Mouse (Mus musculus): ENCODE measurements around the gene Atp6v1e1.
"Not testable (repeated sequence)": the region's sequence is repeated elsewhere in the genome, so short reads cannot be mapped to it uniquely, and the experiment has no call there.

Atp6v1e1 gene

DNA sequence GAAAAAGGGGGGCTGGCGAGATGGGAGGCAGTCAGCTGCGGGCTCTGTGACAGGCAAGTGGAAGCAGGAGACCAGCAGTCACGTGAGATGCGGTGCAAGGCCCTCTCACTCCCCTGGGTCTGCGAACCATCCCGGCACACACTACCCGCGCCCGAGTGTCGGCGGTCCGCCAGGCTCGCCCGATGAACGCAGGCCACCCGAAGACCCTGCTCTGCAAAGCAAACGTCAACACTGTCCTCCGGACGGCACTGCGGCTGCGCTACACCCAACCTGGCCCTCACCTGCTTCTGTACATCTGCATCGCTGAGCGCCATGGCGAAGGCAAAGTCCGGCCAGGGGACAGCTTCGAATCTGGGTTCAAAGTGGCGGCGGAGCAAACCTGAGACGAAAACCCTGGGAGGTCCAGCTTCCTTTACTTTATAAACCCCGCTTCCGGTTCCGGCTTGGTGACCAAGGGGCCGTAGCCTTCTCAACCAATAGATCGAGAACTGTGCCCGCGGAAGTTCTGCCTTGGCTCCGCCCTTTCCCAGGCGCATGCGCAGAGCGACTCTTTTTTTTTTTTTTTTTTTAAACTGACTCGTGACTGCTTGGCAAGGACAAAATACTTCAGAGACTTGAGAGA is at the start of gene Atp6v1e1:
TSS of gene Atp6v1e1 (minus strand) at position 487 of the 622 bp plus-strand sequence.
- peak; percentile 95 for DNase-seq

- DNase-seq, result no peak
These were observed 48.7 kb upstream of the Atp6v1e1 start for GRCm38 (mm10) chr6:120871286-120871685.

GRCm38 (mm10) chr6:120868824-120869223 is 46.2 kb upstream of the Atp6v1e1 start:
- no peak for DNase-seq

DNA sequence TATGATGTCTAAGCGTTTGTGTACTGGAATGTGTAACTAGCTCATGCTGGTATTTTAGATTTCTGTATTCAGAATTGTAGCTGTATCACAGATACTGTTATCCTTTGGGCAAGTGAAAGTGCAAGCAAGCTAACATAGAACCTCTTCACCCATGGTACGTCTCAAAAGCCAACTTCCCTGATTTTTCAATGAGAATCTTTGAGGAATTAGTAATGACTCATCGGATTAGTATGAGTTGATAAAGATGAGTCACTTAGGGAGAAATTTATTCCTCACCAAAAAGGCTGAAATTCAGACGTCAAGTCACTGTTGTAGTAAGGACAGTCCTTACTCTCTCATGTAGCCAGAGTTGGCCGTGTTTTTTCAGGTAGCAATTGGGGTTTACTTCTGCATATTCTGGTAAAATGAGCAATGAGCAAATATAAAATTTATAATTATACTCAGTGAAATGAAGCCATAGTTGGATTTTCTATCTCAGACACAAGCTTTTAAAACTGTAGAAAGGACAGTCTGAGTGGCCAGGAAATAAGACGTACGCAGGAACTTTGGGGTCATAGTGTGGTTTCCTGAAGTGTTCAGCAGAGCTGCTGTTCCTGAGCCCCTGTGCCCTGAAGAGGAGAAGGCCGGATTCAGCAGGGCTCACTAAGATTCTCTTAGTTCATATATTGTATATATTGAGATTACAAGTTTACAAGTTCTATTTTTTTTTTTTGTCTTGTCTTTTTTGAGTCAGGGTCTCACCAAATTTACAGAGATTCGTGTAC is 43.6 kb upstream of the Atp6v1e1 start:
- DNase-seq, result no peak

- DNase-seq, result no peak
These were observed 37.5 kb upstream of the Atp6v1e1 start for GRCm38 (mm10) chr6:120860079-120860478.

- DNase-seq, result peak; percentile 79
These were observed 35.7 kb upstream of the Atp6v1e1 start for GRCm38 (mm10) chr6:120858217-120858711.

DNA sequence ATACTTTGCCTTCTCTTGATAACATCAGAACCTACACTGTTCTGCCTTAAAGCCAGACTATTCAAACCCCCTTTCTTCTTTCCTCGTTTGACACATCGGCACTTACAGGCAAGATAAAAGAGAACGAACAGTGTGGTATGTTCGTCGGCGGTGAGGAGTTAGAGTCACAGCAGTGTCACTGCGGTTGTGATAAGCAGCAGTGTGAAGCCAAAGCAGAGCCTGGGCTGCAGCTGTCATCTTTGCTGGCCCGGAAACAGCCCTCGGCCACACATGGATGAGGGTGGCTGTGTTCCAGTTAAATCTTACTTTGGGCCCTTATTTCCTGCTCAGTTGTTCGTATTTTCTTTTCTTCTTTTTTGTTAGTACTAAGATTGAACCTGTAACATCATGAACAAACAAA is 31.8 kb upstream of the Atp6v1e1 start:
- DNase-seq, result no peak

DNA sequence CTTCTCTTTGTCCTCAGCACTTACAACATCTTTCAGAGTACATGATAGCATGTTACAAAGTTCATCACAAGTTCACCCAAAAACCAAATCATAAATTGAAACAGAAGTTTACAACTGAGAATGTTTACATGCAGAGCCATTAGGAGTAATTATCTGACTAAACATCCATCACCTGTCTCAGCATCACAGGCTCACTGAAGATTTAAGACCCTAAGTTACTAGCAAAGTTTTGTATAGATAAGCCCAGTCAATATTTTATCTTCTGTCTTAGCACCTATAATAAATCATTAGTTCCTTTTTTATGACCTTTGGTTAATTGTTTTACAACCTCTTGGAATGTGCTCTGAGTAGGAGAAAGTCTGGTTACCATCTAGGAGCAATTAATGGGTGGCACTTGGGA is 28.1 kb upstream of the Atp6v1e1 start:
- not testable (repeated sequence) for DNase-seq

DNA sequence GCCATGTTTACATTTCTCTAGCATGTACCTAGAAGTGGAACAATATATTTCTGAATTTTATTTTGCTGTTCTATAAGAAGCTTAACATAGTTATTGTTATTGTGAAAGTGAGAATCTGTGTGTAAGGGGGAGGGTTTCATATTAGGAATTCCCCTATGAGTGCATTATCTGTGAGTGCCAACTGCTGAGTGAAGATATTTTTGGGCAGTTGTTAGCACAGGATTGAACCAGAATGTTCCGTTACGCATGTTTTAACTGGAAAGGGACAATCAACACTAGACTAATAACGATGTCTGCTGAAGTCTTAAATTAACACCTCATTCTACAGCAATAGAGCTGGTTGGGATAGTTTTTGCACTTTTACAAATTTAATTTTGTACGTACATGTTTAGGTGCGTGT is 19.2 kb upstream of the Atp6v1e1 start:
- DNase-seq, result no peak

GRCm38 (mm10) chr6:120840258-120840657 is 17.7 kb upstream of the Atp6v1e1 start:
- no peak for DNase-seq

- DNase-seq, result no peak
These were observed 14.5 kb upstream of the Atp6v1e1 start for GRCm38 (mm10) chr6:120837152-120837530.

- no peak for DNase-seq
These were observed 14.0 kb upstream of the Atp6v1e1 start for GRCm38 (mm10) chr6:120836389-120837151.

GRCm38 (mm10) chr6:120835474-120836374 is 13.1 kb upstream of the Atp6v1e1 start, which contains the start of gene Bcl2l13:
Gene Bcl2l13 (plus strand): TSS chr6:120836212.
- DNase-seq, result peak; percentile 92

DNA sequence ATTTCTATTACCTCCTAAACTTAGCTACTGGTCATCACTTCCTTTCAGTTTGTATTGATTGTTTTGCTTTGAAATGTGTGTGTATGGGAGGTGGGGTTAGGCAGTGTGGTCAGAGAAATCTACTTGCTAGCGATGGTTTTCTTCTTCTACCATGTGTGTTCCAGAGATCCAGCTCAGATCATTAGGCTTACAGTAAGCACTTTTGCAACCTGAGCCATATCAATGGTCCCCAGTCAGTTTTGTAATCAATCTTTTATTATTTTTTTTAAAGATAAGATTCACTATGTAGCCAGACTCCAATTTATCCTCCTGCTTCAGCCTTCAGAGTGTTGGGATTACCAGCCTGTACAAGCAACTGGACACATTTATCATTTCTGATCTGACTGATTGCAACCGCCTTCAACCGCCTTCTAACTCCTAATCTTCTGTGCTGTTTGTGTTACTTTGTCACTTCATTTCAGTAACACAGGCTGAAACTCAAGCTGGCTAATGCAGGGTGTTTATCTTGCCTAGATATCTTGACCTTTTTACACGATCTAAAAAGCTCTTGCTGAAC is 12.3 kb upstream of the Atp6v1e1 start:
- DNase-seq, result no peak

GRCm38 (mm10) chr6:120832097-120832496 is 9.5 kb upstream of the Atp6v1e1 start:
- no peak for DNase-seq

GRCm38 (mm10) chr6:120830866-120831608 is 8.4 kb upstream of the Atp6v1e1 start:
- DNase-seq, result no peak

DNA sequence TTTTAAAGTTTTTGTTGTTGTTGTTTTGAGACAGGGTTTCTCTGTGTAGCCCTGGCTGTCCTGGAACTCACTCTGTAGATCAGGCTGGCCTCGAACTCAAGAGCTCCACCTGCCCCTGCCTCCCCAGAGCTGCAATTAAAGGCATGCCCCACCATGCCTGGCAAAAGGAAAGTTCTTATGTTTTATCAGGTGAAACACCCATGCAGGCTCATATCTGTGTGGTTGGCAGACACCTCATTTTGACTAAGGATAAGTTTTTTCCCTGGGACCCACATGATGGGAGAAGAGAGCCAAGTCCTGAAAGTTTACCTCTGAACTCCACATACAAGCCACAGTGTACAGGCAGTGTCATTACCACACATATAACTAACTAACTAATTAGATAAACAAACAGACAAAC is 7.5 kb upstream of the Atp6v1e1 start:
- no peak for DNase-seq

GRCm38 (mm10) chr6:120822937-120823614 is 483 bp upstream of the Atp6v1e1 start:
- no peak for DNase-seq

GRCm38 (mm10) chr6:120821715-120822114 is 878 bp downstream of the Atp6v1e1 start:
- DNase-seq, result no peak

- no peak for DNase-seq
These were observed 1.7 kb downstream of the Atp6v1e1 start for GRCm38 (mm10) chr6:120820941-120821340.

- DNase-seq, result no peak
These were observed 2.4 kb downstream of the Atp6v1e1 start for GRCm38 (mm10) chr6:120820144-120820543.

Data from layer of hippocampus, adult 9-11 months (tissue).